Mouse (Mus musculus) WW6 (cell line): ENCODE measurements at regions not wholly inside any gene's neighbourhood (a gene's known extent, or its start where the extent isn't known, plus 50 kb on each side); places are given as distances from the start of the nearest gene placed in this dataset.

Source experiments
- DNase-seq: peaks from one replicate; pipeline ENCODE4 v3.0.0-alpha.2; 2013; ENCODE audit warnings: low read depth, low spot score

GRCm38 (mm10) chr5:73729646-73730045 is 78.5 kb downstream of the Spata18 start:
- DNase-seq, result no peak

GRCm38 (mm10) chr5:73731423-73731822 is 80.2 kb downstream of the Spata18 start:
- no peak for DNase-seq

- no peak for DNase-seq
Measured at GRCm38 (mm10) chr5:73731991-73732565, 80.9 kb downstream of the Spata18 start.

- DNase-seq, result no peak
Measured at GRCm38 (mm10) chr5:73740766-73741165, 89.6 kb downstream of the Spata18 start.

- DNase-seq, result no peak
Measured at GRCm38 (mm10) chr5:73741441-73741840, 90.3 kb downstream of the Spata18 start.

- DNase-seq, result no peak
Measured at GRCm38 (mm10) chr5:73743953-73744352, 92.8 kb downstream of the Spata18 start.

GRCm38 (mm10) chr5:73749791-73750190 is 98.6 kb downstream of the Spata18 start:
- no peak for DNase-seq

- no peak for DNase-seq
Measured at GRCm38 (mm10) chr5:73752225-73752644, 101.1 kb downstream of the Spata18 start.

- DNase-seq, result no peak
Measured at GRCm38 (mm10) chr5:73753827-73754226, 102.6 kb downstream of the Spata18 start.

GRCm38 (mm10) chr5:73758534-73758933 is 107.4 kb downstream of the Spata18 start:
- DNase-seq, result no peak

GRCm38 (mm10) chr5:73761236-73761635 is 110.1 kb downstream of the Spata18 start:
- no peak for DNase-seq

- DNase-seq, result no peak
Measured at GRCm38 (mm10) chr5:73761709-73762108, 110.5 kb downstream of the Spata18 start.

- DNase-seq, result no peak
Measured at GRCm38 (mm10) chr5:73764226-73764625, 113.0 kb downstream of the Spata18 start.

- DNase-seq, result no peak
Measured at GRCm38 (mm10) chr5:73765466-73765865, 114.3 kb downstream of the Spata18 start.

GRCm38 (mm10) chr5:73768253-73768652 is 117.1 kb downstream of the Spata18 start:
- DNase-seq, result no peak

- no peak for DNase-seq
Measured at GRCm38 (mm10) chr5:73775775-73776548, 124.8 kb downstream of the Spata18 start.

- no peak for DNase-seq
Measured at GRCm38 (mm10) chr5:73777282-73777921, 126.2 kb downstream of the Spata18 start.

- DNase-seq, result no peak
Measured at GRCm38 (mm10) chr5:73781190-73781940, 130.2 kb downstream of the Spata18 start.

- DNase-seq, result no peak
Measured at GRCm38 (mm10) chr5:73782214-73783091, 131.3 kb downstream of the Spata18 start.

- no peak for DNase-seq
Measured at GRCm38 (mm10) chr5:73787275-73787674, 136.1 kb downstream of the Spata18 start.

GRCm38 (mm10) chr5:73792216-73792615 is 141.0 kb downstream of the Spata18 start:
- DNase-seq, result no peak
